Mouse (Mus musculus) embryo, embryonic 10 days (tissue): ENCODE measurements around the gene Immp2l.

Source experiments
- DNase-seq: peaks from one replicate; pipeline ENCODE4 v3.0.0-alpha.2; 2015; ENCODE audit warnings: low spot score

Immp2l gene

GRCm38 (mm10) chr12:41436206-41436985, 412.5 kb downstream of the Immp2l start:
- no peak for DNase-seq

DNA sequence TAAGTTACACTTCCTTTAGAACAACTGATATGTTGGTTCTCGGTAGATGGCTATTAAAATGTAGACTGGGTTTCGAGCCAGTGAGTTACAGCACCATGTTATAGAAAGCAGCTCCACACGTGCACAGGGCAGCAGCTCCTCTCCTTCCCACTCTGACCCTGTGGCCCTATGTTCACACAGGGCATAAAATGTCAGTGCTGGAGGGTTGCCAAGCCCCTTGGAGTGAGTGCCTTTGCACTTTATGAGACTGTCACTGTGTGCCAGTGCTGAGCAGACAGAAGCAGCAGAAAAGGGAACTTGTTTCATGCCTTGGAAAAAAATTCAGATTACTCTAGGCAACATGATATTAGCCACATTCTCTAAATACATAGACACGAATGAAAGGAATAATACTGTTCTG, 414.6 kb downstream of the Immp2l start:
- no peak for DNase-seq

GRCm38 (mm10) chr12:41468374-41468991, 444.6 kb downstream of the Immp2l start:
- no peak for DNase-seq

- no peak for DNase-seq
Observed at GRCm38 (mm10) chr12:41469096-41469801, 445.4 kb downstream of the Immp2l start.

DNA sequence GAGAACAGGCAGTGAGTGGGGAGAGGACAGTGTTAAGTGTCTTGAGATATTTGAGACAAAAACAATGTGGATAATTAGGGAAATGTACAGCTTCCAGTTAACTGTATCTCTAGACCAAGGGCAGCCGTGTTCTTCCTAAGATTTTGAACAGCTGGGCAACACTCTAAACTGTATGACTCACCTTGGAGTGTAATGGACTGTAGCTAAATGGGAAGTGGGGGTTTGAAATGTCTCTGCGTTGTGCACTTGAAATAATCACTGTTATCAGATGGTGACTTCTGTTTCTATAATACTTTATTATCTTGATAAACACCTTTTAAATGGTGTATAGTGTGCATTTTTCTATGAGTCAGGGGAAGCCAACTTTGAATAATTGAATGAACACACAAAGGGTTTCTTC, 457.6 kb downstream of the Immp2l start:
- DNase-seq: no peak

DNA sequence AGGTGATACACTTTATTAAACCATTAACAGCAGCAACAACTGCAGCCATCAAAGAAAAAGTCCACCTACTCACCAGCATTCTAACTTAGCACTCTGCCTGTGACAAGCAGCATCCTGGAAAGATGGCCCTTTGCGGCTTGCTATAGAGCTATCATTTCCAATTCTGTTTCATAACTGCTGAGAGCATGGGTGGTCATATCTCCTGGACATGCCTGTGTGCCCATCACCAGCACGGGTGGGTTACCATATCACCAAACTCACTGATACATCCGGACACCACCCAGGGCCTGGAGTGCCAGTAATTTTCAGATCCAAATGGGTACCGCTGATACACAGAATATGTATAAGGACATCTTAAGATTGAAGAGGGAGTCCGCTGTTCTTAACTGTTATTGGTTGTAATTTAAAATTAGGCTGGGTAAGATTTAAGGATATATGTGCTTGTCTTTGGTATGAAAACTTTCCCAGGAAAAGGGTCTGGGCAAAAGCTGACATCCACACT, 459.3 kb downstream of the Immp2l start:
- DNase-seq: no peak

DNA sequence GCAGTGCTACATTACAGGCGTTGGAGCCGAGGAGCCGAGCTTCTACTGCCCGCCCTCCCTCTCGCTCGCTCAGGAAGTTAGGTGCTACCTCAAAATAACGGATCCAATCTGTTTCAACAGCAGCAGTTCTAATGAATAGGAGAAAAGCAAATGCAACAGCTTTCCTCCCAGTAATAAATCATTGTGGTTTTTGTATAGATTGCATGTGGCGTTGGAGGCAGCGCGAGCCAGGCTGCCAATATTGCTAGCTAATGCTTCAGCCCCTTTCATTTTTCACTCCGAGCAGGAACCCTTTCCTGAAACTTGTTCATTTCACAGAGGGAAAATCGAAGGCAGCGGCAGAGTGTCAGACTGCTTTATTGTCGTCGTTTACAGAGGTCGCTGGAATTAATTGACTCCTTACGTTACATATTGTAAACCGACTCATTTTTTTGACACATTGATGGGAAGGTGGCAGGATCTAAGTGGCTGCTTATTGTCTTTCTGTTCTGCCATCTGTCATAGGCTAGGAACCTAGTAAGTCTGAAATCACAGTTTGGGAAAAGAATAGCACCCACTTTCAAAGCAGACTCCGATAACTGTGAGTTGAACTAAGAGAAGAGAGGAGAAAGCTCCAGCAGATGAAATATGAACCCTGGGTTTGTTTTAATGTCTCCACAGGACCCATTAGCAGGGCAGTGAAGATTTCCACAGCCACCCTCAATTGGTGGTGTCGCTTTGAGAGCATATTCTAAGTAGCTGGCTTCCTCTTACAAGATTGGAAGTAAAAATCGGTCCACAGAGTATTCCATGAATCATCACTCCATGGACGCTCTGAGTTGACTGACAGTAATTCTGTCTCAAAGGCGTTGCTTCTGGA, 459.9 kb downstream of the Immp2l start:
- peak; percentile 34 for DNase-seq

DNA sequence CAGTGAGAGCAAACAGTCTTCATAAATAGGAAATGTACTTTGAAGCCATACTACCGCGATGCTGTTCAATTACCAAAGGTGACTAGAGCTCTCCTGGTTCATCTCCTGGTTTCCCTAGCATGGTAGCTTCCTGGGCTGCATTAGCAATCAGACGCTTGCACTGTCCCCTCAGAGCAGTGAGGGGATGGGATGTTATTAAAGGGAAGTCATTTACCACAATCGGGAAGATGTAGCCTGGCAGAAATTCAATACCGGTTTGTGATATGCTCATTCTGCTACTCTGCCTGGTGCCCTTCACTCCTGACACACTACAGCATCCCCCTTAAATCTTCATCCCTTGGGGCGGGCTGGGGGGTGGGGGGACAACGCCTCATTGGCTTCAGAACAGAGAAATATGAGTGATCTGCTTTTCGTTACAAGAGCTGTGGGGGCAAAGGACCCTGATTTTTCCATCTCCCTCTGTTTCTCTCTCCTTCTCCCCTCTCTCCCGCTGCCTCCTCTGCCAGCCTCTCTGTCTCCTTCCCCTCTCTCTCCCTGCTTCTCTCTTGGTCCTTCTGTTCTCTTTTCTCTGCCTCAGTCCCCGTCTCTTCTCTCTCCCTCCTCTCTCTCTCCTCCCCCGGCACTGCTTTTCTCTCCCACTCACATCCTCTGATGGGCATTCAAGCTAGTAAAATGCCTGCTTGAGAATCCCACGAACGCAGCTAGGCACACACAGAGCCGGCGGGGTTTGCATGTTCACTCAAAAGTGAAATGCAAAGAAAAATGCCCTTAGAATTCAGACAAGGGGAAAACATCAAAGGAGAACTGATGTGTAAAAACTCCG, 461.0 kb downstream of the Immp2l start:
- no peak for DNase-seq

- peak; percentile 64 for DNase-seq
Observed at GRCm38 (mm10) chr12:41485512-41486215, 461.8 kb downstream of the Immp2l start.

DNA sequence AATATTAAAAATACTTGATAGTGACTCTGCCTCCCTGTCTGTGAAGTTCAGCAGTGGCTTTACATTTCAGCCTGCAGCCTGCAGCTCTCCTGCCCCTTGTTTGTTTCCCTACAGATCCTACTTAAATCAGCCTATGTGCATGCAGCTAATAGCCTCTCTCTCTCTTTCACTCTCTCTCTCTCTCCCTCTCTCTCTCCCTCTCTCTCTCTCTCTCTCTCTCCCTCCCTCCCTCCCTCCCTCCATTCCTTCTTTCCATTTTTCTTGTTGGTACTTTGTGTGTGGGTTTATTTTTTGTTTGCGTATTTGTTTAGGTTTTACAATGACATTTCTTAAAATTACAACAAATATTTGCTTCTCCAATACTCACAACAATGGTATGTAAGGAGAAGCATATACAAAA, 462.4 kb downstream of the Immp2l start, which contains the start of gene Lrrn3:
TSS of gene Lrrn3 (minus strand) at position 101 of the 400 bp plus-strand sequence.
- DNase-seq: no peak

DNA sequence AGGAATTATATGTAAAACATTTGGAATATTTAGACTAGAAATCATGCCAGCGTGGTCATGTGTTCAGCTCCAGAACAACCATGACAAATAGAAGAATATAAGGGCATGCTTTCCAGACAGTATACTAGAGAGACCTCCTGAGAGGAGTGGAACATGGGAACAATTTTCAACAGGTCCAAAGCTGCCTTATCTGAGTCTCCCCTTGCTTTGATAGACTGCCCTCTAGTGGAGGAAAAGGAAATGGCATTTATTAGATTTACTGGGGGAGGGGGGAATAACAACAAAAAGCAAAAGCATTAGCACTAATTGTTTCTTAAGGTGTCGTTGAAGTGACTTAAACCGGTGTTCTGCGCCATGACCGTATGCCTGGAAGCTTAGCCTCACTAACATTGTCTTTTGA, 463.1 kb downstream of the Immp2l start:
- DNase-seq: peak; percentile 62

- peak; percentile 40 for DNase-seq
Observed at GRCm38 (mm10) chr12:41494620-41495019, 470.7 kb downstream of the Immp2l start.

DNA sequence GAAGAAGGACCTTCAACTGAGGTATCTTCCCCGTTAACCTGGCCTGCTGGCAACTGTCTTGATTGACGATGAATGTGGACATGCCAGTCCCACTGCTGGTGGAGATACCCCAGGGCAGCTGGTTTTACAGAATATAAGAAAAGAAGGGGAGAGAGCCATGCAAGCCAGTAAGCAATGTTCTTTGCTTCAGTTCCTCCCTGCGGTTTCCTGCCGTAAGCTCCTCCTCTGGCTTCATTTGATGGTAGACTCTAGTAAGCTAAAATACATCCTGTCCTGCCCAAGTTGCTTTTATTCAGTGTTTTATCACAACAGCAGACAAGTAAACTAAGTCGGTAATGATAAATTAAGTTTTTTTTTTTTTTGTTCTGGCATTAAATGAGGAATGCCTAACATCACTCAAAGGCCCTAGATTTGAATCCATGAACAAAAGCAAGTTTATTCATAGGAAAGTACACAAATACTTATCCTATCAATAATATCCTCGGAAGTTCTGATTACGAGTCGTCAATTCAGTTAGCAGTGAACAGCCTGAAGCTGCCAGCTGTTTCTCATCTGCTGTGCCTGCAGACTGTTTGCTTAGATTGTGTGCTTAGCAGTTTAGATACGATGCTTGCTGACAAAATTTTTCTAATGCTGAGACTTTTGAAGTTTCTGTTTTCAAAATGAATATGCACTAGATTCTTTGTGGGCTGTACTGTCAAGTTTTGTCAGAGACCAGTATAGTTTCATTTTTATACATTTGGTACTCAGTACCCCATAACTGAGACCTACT, 476.3 kb downstream of the Immp2l start:
- no peak for DNase-seq

DNA sequence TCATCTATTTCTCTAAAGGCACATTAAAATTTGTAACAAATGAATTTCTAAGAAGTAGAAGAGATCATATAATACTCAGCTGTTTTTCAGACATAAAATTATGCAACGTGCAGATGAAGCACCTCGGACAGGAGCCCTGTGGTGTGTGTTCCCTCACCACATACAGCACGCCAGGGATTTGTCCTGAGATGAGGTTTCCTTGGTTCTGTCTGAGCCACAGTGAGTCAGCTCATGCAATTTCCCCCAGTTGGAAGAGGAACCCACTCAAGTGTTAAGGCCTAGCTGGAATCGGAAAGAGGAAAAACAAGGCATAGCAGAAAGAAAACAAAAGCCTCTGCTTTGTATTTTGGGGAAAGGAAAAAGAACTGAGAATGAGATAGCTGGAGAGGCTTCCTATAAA, 484.7 kb downstream of the Immp2l start:
- DNase-seq: no peak

DNA sequence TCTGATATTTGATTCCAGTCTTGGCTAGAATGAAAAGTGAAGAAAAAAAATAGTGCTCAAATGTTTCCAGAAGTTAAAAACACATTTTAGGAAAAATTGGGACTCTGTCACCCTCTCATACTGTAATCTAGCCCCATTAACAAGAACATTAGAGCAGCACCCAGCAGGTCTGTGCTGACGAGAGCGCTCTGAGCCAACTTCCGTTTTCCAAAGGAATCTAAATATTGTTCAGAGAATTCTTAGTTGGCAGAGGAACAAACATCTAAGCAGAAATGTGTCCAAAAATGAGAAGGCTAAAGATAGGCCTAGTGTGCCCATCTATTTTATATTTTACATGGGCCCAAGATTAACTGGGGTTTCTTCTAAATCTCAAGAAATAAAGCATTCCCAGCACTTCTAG, 486.7 kb downstream of the Immp2l start:
- no peak for DNase-seq

- DNase-seq: no peak
Observed at GRCm38 (mm10) chr12:41518897-41519296, 495.0 kb downstream of the Immp2l start.

DNA sequence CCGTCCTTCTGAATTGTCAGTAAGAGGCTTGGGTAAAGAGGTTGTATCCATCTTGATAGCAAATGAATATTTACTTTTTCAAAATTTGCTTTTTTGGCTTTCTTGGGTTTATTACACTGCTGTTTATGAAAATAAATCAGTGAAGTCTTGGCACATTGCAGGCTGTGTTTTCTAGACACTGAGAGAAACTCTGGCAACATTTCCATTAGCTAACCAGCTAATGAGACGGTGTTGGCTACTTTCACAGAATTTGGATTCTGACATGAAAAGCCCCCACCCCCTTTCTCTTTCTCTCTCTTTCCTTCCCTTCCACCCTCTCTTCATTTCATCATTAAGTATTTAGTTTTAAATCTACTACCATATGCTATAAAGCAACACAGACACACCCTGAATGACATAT, 496.4 kb downstream of the Immp2l start:
- no peak for DNase-seq

GRCm38 (mm10) chr12:41521671-41522070, 497.8 kb downstream of the Immp2l start:
- no peak for DNase-seq

- no peak for DNase-seq
Observed at GRCm38 (mm10) chr12:41526688-41527087, 502.8 kb downstream of the Immp2l start.

DNA sequence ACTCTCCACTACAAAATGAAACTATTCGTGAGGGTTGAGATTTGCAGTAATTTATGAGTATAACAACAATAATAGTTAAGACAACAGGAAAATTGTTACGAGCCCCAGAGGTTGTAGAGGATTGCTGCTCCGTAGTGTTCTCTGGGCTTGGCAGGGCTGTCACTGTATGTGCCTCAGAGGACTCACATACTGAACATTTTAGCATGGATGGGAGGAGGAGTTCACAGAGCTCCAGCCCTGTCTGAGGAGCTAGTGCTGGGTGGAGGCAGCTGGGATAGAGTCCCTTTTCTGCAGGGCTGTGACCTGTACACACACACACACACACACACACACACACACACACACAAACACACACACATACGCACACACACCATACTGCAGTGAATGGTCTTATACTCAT, 504.5 kb downstream of the Immp2l start:
- DNase-seq: no peak
